Mouse (Mus musculus) olfactory bulb, adult 2 months (tissue): Measurements from ENCODE around the gene Srsf1. TPM values are rescaled to one million over a fixed set of nuclear protein-coding genes. Genes with fewer than 3 reads are reported as not detected.

Source experiments
- H3K27ac ChIP-seq: fragments of 200-500 bp; 2 replicates; pipeline ENCODE4 v1.5.1; 2012; ENCODE audit warnings: low read depth, low read length; ENCODE audit not compliant: insufficient read depth
- H3K4me1 ChIP-seq: fragments of 200-500 bp; 2 replicates; pipeline ENCODE4 v1.6.1; 2012; ENCODE audit warnings: low read length; ENCODE audit not compliant: control insufficient read depth, insufficient read depth
- H3K4me3 ChIP-seq: fragments of 200-500 bp; 2 replicates; pipeline ENCODE4 v1.5.1; 2012; ENCODE audit warnings: mild to moderate bottlenecking, low read depth, low read length, moderate library complexity; ENCODE audit not compliant: insufficient read depth
- CTCF ChIP-seq: fragments of 200-500 bp; IDR thresholded peaks from 2 replicates; pipeline ENCODE4 v1.5.1; 2012; ENCODE audit warnings: low read depth, mild to moderate bottlenecking, low read length, moderate library complexity; ENCODE audit not compliant: insufficient read depth
- POLR2A ChIP-seq: fragments of 200-500 bp; IDR thresholded peaks from 2 replicates; pipeline ENCODE4 v1.6.1; 2012; ENCODE audit warnings: mild to moderate bottlenecking, low read depth, low read length, moderate library complexity; ENCODE audit not compliant: insufficient read depth
- WGBS: fragments of 180-500 bp; shearing (Covaris S2); methylation state at CpG from one replicate; pipeline ENCODE4 v1.1.7; 2018; 5-methylcytosine and 5-hydroxymethylcytosine counted together
- polyA plus RNA-seq: library from polyadenylated mRNA; stranded (reverse); fragments of >200 nt; gene quantifications from 2 replicates; pipeline ENCODE4 v1.2.4, GENCODE M21; 2012; ENCODE audit warnings: low replicate concordance; ENCODE audit not compliant: missing spikeins, insufficient read depth, insufficient read length

The Srsf1 gene
- polyA plus RNA-seq, 1 experiment = 667 TPM

DNA sequence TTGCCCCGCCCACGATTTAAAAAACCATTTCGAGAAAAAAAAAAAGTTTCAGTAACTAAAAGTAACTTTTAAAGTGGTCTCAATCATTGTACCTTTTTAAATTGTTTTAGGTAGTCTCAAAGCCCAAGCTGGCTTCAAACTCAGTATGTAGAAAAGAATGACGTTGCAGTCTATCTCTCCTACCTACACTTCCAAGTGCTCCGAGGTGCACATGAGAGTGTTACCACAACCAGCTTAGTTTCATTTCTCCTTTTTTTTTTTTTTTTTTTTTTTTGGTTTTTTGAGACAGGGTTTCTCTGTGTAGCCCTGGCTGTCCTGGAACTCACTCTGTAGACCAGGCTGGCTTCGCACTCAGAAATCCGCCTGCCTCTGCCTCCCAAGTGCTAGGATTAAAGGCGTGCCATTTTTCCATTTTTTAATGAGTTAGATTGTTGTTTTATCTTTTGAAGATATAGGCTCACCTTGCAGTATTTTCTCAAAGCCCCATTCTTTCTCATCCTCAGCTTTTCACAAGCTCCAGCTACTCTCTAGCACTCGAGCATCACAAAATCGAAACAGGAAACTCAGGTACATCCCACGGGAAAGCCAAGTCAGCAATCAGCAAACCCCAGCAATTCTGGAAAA lies 34.4 kb upstream of the Srsf1 start:
- TF ChIP-seq POLR2A (no peak), CTCF (no peak)
- no peak overlapping the region for H3K27ac ChIP-seq
- peaks cover 9% of the 10 kb centered on the region for H3K4me1 ChIP-seq
- no peak overlapping the region for H3K4me3 ChIP-seq
- WGBS = 94% methylated on average over 11 of the region's 11 CpGs

DNA sequence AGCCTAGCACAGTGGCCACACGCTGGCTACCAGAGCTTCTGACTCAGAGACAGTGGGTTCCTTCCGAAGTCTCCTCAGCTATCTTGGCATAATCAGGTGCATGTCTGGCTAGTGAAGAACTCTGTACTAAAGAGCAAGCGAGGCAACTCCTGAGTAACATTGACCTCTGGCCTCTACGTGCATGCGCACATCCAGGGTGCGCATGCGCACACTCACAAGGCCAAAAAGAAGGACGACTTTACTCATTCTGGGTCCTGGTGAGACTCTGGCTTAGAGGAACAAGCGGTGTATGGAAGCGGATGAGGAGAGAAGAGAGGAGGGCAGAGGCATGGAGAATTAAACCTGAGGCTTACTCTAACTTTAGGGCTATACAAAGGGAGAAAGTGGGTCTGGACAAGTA lies 33.5 kb upstream of the Srsf1 start:
- whole genome bisulfite sequencing = 97% methylated on average over 10 of the region's 10 CpGs
- no peak overlapping the region for H3K27ac ChIP-seq
- H3K4me1 ChIP-seq = peaks cover 9% of the 10 kb centered on the region
- TF ChIP-seq CTCF (no peak), POLR2A (no peak)
- H3K4me3 ChIP-seq = no peak overlapping the region

DNA sequence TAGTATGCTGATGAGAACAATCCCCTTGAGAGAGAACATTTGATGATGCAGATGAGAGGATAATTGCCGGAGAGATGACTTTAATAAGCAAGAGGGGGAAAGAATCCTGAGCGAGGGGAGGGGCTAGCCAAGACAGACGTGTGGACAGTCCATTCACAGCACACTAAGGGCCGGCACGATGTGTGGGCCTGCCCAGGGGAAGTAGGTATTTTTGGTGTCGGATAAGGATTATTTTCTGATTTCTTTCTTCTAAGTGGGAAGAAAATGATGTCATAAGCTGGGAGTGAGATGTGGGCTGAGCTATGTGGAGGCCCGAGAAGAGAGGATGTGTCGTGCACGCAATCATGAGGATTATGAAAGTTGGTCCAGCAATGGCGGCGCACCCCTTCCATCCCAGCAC lies 32.0 kb upstream of the Srsf1 start:
- H3K4me3 ChIP-seq = no peak overlapping the region
- peaks cover under 1% of the 10 kb centered on the region; the same call in 1 of the 2 replicates for H3K4me1 ChIP-seq
- TF ChIP-seq POLR2A (no peak), CTCF (no peak)
- no peak overlapping the region for H3K27ac ChIP-seq
- WGBS = 87% methylated on average over 11 of the region's 11 CpGs

DNA sequence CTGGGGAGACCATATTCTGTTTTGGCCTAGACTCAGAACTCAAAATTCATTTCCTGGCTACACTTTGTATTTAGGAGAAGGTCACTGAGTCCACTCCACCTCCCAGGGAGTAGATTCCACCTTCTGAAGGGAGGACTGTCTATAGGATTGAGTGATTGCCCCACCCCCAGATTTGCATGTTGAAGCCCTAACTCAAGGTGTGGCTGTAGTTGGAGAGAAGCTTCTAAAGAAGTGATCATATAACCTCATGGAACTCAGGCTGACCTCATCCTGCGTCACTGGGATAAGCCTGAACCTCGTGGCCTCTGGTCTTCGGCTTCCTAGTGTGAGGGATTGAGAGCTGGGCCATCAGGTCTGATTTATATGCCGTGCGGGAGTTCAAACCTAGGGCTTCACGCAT lies 31.4 kb upstream of the Srsf1 start:
- WGBS = 90% methylated on average over 6 of the region's 6 CpGs
- no peaks in the 10 kb centered on the region for H3K4me1 ChIP-seq
- TF ChIP-seq CTCF = no peak
- no peak for TF ChIP-seq POLR2A
- H3K4me3 ChIP-seq = no peak overlapping the region
- no peak overlapping the region for H3K27ac ChIP-seq

DNA sequence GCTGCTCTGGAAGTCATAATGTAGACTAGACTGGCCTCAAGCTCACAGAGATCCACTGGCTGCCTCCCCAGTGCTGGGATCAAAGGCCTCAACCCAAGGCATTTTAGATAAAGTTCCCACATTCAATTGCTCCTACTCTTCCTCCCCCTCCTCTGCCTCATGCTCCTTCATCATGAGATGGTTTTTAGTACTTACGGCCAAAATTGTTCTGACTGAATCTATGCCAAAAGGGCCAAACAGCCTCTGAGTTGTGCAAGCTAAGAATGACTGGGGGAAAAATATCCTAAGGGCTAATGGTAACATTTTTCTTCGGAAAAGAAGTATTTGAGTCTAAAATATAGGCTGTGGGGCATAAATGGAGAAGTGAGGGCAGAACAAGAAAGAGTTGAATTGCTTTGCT lies 23.2 kb upstream of the Srsf1 start:
- Histone ChIP-seq H3K4me3 (no peak overlapping the region), H3K27ac (no peak overlapping the region), H3K4me1 (peaks cover 17% of the 10 kb centered on the region)
- TF ChIP-seq POLR2A = no peak
- no peak for TF ChIP-seq CTCF
- 76% methylated on average over 2 of the region's 2 CpGs for WGBS

DNA sequence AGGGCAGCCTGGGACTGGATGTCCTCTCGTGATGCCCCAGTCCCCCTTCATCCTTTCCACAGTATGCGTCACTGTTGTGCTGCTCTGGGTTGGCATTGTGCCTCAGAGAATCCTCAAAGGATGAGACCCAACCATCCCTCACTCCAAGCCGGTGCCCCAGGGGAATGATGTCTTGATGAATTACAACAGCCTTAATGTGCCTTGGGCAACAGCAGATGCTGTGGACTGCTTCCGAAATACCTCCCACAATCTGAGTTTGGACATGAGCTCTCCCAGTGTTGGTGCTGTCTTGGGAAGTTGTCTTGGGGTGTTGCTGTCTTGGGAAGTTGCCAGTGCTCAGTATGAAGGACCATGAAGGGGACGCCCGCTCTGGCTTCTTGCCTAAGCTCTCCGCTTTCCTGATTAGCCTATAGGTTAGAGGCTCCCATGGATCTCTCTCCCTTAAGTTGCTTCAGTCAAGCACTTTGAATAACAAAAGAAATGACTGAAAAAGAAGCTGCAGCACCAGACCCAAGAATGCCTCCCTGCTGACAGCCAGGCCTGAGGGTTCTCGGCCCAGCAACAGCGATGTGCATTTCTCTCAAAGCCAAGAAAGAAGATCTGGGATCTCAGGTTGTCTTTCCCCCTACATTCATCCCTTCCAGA lies 19.7 kb upstream of the Srsf1 start:
- Histone ChIP-seq H3K27ac (0 out of 2 replicates have a peak overlapping the region, but pooled peaks have one; percentile 32), H3K4me1 (peaks cover 30% of the 10 kb centered on the region), H3K4me3 (no peak overlapping the region)
- no peak for TF ChIP-seq POLR2A
- no peak for TF ChIP-seq CTCF
- WGBS = 63% methylated on average over 9 of the region's 9 CpGs

DNA sequence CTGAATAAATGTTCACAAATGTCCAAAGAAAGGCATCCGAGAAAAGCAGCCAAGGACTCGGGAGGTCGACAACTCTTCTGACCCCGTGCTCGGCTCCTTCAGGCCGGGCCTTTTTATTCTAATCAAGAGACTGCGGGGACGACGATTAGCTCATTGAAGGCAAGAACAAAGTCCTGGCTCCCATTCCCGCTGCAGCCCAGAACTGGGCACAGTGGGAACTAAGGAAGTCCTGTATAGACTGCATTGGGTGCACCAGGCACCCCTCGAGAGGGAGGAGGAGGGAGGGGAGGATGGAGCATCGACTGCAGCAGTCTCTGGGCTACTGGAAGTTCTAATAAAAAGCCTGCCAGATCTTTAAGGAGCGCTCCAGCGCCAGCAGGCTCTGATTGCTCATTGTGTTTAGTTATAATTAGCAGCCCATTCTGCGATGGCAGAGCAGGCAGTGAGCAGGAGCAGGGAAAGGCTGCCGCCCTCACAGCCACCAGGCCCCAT lies 18.9 kb upstream of the Srsf1 start:
- 8% methylated on average over 16 of the region's 16 CpGs for WGBS
- TF ChIP-seq CTCF (no peak), POLR2A (no peak)
- H3K27ac ChIP-seq = peak overlapping the region; percentile 48
- H3K4me1 ChIP-seq = peaks cover 33% of the 10 kb centered on the region
- no peak overlapping the region for H3K4me3 ChIP-seq

DNA sequence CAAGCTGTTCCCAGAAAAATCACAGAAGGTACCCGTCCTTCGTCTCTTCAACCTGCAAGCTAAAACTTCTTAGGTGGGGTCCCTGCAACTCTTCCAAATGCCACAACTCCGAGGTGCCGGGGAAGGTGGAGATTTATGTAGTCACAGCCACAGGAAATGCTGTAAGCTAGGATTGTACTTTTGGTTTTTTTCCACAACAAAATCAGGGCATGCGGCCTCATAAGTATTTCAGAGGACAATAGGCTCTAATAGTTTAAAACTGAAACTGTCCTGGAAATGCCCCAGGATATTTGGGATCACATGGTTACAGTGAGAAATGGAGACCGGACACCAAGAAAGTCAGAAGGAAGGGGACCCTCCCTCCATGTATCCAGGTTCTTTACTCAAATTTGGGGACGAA lies 17.0 kb upstream of the Srsf1 start:
- Histone ChIP-seq H3K4me1 (peaks cover 33% of the 10 kb centered on the region), H3K4me3 (no peak overlapping the region), H3K27ac (no peak overlapping the region)
- WGBS = 89% methylated on average over 7 of the region's 7 CpGs
- TF ChIP-seq POLR2A = no peak
- no peak for TF ChIP-seq CTCF

- Histone ChIP-seq H3K27ac (no peak overlapping the region), H3K4me3 (no peak overlapping the region), H3K4me1 (peaks cover 33% of the 10 kb centered on the region)
- TF ChIP-seq CTCF (no peak), POLR2A (no peak)
- WGBS = 92% methylated on average over 2 of the region's 2 CpGs
Observed at GRCm38 (mm10) chr11:88030836-88031235, 16.3 kb upstream of the Srsf1 start.
